Mouse (Mus musculus): ENCODE results near the gene Ggn.
"Not testable (repeated sequence)": the region's sequence is repeated elsewhere in the genome, so short reads cannot be mapped to it uniquely, and the experiment has no call there.

Ggn gene

DNA sequence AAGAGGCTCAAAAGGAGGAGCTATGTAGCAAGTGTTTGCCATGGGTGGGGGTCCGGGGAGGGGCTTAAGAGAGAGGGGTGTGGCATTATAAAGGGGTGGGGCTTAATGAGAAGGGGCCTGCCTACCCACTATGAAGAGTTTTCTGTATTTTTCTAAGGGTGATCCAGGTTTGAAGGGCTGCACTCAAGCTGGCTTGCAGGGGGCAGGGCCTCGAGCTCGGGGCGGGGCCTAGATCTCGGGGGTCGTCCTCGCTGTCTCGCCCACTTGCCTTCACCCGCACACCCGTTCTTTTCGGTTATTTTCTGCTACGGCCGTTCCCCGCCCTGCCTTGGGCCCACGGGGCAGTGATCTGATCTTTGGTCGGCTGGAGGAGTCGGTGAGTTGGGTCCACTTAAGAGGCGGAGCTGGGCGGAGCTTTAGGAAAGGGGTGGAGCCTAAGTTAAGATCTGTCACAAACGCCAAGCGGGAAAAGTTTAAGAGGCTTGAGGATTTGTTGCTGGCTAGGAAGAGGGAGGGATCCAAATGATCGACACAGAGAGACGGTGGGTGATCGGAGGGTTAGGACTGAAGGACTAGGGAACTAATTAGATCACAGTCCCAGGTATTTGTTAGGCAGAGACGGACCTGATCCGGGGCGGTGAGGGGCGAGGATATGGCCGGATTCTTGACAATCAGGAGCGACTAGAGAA, at the start of gene Ggn, which contains the start of gene Spred3:
Gene Ggn, plus strand, starts transcription at position 145 of the 689 bp plus-strand sequence.
Gene Spred3, minus strand, starts transcription at position 346 of the 689 bp plus-strand sequence.
- DNase-seq (ENCODE audit: low spot score in 2 of 2) = peak; percentile 62 to 67

DNA sequence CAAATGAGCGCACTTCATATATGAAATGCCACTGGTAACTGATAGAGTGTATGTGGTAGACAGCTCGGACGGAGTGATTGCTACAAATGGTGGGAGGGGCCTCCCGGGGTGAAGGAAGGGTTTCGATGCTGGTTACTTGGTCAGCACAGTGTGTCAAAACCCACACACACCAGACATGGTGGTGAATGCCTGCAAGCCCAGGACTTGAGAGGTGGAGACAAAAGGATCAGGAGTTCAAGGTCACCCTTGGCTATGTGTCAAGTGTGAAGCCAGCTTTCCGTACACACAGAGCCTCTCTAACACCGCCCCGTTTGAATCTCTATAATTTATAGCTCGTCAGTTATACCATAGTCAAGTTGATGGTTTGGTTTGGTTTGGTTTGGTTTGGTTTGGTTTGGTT, 47.2 kb upstream of the Ggn start:
- no peak for DNase-seq (ENCODE audit: low spot score in 2 of 2)

DNA sequence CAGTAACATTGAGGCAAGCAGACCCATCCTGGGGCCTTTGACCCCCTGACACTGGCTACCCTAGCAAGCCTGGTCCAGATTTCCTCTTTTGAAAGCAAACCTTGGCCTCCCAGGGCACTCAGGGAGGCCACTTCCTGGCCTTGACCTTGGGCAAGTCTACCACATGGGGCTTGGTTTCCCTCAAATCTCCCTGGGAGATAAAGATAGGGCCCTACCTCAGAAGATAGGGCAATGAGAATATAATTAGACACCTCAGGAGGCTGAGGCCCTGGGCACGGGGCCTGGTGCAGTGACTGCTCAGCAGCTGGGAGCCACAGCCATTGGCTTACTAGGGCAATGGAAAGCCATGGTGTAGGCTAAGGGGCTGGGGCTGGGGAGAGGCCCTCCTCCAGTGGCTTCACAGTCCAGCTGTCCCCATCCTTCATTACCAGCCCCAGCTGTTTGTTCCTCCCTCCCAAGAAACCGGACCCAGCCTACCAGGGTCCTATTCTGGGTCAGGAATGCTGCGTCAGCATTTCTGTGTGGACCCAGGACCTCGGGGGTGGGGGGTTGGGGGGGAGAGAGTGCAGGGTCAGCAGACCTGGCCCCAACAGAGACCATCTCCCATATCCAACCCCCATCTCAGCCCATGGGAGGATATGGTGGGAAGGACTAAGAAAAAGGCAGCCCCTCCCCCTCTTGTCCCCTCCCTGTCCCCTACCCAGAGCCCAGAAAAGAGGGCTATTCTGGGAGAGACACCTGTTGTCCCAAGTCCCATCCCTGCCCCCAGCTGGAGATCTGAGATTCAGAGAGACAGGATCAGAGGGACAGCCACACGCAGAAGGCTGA, 46.3 kb upstream of the Ggn start:
- no peak for DNase-seq (ENCODE audit: low spot score in 2 of 2)

DNA sequence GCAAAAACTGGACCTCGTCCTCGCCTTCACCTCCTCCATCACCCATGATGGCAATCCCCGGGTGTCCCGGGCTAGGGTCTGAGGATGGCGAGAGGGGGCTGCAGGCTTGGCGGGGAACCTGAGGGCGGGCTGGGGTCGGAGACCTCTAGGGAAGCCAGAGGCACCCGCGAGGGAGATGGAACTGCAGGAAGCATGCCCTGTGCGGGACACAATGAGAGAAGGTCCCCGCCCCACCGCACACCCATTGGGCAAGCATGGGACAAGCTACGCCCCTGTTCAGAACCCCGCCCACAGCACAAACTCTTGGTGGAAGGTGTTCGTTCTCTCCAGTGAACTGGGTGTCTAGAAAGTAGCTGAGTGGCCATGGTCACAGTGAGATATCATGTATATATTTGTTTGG, 45.0 kb upstream of the Ggn start, which contains the start of gene Ryr1:
Gene Ryr1, minus strand, starts transcription at position 210 of the 400 bp plus-strand sequence.
- no peak for DNase-seq (ENCODE audit: low spot score in 2 of 2)

DNA sequence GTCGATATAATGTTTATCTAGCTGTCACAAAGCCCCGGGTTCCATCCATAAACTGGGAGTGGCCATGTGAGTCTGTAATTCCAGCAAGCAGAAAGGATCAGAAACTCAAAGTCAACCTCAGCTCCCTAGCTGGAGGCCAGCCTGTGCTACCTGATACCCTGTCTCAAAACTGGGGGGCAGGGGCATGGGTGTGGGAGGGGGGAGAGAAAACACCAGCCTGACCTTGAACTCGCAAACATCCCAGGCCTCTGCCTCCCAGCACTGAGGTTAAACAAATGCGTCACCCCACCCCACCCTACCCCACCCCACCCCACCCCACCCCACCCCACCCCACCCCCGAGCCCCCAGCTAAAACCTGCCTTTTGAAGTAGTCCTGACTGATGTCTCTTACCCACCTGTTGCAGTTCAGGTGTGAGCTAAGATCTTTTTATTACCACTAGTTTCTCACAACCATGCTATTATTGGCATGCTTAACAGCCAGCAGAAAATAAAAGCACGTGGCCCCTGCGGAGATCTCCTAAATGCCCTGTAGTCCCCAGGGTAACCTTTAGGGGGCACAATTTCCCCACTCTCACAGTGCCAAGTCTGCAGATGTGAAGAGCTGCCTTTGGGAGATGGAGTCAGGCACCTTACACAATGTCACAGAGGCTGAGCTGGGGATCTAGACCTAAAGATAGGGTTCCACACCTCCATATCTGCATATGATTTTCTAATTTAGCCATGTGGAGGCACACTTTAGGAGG, 43.7 kb upstream of the Ggn start:
- DNase-seq (ENCODE audit: low spot score in 2 of 2) = peak in 1 of 2 experiments; percentile 23

DNA sequence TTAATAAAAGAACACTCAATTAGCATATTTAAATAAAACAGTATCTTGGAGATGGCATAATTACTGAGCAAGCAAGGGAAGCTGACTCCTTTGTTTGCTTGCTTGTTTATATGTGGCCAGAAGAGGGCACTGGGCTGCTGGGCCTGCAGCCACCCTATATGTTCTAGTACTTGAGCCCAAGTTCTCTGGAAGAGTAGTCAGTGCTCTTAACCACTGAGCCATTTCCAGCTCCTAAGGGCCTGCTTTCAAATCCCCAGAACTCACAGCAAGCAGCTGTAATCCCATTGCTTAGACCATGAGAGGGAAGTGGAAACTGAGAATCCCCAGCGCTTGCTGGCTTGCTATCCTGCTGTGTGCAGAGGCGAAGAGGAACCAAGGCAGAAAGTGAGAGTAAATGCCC, 41.3 kb upstream of the Ggn start:
- no peak for DNase-seq (ENCODE audit: low spot score in 2 of 2)

DNA sequence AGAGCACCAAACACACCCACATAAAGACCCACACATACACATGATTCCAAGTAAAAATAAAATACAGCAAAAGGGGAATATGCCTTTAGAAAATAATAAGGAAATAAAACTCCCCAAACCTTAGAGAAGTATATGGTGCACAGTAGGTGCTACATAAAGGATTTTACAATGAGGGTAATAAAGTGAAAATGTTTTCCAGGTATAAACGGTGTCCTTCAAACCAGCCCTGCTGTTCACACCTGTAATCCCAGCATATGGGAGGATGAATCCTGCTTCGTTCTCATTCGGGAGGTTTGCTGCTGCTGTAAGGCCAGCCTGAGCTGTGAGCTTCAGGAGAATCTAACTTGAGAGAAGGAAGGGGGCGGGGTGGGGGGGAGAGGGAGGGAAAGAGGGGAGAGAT, 35.8 kb upstream of the Ggn start:
- no peak for DNase-seq (ENCODE audit: low spot score in 2 of 2)

DNA sequence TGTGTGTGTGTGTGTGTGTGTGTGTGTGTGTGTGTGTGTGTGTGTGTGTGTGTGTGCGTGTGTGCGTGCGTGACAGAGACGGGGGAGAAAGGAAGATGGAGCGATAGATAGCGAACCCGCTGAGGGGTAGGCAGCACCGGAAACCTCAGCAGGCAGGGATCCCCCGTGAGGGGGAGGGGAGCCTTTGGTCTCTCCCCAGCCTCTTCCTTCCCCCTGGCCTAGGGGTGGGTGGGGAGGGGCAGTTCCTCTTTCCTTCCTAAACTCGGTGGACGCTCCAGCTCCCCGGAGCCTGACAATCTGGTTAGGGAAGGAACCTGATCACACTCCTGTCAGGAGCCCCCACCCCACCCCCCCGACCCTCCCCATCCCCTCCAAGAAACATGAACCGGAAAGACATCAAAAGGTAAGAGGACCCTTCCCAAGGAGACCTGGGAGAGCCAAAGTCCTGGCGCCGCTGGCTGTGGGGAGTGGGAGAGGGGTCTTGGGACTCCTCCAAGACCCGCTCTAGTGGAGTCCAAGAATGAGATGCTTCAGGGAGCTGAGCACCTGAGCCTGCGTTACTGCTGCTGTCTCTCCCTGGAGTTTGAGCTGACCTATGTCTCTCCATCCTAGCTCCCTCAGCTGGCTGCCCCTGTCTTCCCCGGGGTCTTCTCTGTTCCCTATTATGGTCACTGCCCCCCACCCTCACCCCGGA, 35.2 kb upstream of the Ggn start, which contains the start of gene Rasgrp4:
Gene Rasgrp4, plus strand, starts transcription at position 159 of the 694 bp plus-strand sequence.
- no peak for DNase-seq (ENCODE audit: low spot score in 2 of 2)

DNA sequence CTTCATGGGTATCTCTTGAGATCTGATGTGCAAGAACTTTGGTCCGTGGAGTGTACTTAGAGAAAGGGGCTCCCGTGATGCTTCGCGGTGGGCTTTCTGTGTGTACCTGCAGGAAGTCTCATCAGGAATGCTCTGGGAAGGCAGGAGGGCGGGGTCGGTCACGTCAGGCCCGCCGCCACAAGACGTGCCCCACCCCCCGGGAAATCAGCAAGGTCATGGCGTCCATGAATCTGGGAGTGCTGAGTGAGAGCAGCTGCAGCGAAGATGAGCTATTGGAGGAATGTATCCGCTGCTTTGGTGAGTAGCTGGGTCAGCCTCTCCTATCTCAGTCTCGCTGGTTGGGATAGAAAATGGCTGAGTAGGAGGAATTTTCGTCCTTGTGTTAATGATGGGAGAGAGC, 32.6 kb upstream of the Ggn start:
- no peak for DNase-seq (ENCODE audit: low spot score in 2 of 2)

DNA sequence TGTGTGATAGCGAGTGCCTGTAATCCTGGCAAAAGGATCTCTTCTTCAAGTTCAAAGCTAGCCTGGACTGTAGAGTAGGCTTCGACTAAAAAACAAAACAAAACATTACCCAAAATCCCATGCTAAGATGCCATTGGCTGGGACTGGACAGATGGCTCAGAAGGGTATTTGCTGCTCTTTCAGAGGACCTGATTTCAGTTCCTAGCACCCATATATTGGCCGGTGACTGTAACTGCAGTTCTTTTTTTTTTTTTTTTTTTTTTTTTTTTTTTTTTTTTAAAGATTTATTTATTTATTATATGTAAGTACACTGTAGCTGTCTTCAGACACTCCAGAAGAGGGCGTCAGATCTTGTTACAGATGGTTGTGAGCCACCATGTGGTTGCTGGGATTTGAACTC, 30.8 kb upstream of the Ggn start:
- DNase-seq (ENCODE audit: low spot score in 2 of 2) = not testable (repeated sequence)

DNA sequence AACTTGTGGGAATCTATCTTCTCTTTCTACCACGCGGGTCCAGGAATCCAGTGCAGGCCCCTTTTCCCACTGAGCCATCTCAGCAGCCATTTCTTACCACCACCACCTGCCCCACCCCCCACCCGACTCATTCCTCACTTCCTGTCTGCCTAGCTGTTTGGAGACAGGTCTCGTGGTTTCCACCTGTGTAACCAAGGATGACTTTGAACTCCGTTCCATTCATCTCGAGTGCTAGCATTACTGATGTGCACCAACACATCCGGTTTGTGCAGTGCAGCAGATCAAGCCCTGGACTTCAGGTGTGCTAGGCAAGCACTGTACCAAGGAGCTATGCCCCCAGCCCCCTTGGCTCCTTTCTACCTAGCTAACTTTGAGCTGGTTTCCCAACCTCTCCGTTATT, 28.6 kb upstream of the Ggn start:
- no peak for DNase-seq (ENCODE audit: low spot score in 2 of 2)

DNA sequence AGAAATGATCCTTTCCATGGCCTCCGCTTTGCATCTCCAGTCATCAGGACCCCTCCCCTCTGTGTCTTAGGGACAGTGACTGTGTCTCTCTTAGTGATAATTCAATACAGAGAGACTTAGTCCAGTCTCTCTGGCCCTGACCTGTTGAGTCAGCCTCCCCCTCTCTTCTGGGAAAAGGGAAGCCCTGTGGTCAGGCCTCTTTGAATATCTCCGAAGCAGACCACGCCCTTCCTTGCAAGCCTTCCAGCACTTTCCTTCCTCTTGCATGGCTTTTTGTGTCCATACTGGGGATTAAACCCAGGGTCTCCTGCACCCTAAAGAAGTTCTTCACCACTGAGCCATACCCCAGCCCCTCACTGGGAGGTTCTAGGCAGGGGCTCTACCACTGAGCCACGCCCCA, 26.0 kb upstream of the Ggn start:
- no peak for DNase-seq (ENCODE audit: low spot score in 2 of 2)

DNA sequence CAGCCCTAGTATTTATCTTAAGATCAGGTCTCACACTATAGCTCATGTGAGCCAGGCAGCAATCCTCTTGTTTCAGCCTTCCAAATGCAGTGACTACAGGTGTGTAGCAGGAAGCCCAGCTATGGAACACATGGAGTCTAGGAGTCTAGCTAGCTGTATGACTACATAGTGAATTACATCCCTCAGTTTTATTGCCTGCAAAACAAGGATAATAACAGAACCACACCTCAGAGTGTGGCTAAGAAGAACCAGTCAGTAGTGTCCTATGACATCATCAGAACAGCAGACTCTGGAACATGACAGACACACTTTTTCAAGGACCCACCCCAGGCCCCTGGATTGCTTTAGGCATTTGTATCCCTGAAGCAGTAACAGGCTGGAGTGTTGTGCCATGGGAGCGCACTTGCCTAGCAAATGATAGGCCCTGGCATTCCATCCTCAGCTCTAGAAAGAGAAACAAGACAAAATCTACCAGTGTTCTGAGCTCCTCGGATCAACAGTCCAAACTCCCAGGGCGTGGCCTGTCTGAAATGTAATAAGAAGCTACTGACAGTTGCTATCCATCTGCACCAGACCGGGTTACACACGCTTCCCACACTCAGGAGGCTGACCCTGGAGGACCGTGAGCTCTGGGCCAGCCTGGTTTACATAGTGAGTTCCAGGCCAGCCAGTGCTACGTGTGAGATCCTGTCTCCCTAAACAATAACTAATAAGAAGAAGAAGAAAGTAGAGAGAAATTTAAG, 23.2 kb upstream of the Ggn start:
- DNase-seq (ENCODE audit: low spot score in 2 of 2) = no peak

DNA sequence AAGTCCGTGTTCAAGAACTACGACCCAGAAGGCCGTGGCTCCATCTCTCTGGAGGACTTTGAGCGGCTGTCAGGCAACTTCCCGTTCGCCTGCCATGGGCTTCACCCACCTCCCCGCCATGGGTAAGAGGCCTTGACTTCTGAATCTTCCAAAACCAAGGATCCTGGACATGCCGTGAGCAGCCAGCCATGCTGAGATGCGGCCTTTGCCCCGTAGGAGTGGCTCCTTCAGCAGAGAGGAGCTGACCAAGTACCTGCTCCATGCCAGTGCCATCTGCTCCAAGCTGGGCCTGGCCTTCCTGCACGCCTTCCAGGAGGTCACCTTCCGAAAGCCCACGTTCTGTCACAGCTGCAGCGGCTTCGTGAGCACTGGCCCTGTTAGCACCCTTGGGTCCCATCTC, 21.2 kb upstream of the Ggn start:
- no peak for DNase-seq (ENCODE audit: low spot score in 2 of 2)

DNA sequence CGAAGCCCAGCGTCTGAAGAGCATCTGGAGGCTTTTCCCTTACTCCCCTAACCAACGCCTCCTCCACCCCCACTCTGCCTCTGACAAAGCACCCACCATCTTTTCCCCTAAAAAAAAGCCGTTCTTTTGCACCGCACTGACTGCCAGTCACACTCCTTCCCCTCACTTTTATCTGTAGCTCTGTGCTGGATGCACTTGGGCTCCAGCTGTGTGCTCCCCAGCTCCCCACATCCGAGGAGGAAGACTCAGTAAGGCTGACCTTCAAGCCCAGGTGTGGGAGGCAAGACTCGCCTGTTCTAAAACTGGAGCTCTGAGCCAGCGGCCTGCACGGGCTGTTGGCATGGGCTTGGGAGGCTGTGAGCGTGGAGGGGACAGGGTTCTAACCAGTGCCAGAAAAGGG, 18.5 kb upstream of the Ggn start:
- DNase-seq (ENCODE audit: low spot score in 2 of 2) = no peak

DNA sequence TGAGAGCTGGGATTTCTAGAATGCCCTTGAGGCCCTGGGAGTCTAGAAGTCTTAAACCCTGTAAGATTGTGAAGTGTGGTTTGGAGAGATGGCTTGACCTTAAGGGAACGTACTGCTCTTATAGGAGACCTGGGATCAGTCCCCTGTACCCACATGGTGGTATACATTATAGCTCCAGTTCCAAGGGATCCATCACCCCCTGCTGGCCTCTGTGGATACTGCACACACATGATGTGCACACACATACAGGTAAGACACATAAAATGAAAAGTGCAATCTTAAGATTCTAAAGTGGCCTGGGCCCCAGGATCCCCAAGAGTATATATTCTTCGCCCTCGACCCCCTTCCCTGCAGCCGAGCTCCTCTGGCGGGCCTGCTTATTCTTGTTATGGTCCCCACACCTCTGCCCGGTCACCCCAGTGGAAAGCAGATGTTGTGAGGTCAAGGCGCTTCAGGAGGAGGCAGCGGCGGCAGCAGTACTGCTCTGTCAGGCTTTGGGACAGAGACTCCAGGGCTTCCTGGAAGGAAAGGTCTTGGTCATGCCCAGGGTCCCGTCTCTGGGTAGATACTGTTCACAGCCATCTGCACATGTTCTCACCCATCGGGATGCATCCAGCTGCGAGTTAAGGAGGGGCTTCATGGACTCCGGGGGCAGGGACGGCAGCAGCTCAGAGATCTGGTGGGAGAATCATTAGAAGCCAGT, 15.8 kb upstream of the Ggn start:
- DNase-seq (ENCODE audit: low spot score in 2 of 2) = no peak

DNA sequence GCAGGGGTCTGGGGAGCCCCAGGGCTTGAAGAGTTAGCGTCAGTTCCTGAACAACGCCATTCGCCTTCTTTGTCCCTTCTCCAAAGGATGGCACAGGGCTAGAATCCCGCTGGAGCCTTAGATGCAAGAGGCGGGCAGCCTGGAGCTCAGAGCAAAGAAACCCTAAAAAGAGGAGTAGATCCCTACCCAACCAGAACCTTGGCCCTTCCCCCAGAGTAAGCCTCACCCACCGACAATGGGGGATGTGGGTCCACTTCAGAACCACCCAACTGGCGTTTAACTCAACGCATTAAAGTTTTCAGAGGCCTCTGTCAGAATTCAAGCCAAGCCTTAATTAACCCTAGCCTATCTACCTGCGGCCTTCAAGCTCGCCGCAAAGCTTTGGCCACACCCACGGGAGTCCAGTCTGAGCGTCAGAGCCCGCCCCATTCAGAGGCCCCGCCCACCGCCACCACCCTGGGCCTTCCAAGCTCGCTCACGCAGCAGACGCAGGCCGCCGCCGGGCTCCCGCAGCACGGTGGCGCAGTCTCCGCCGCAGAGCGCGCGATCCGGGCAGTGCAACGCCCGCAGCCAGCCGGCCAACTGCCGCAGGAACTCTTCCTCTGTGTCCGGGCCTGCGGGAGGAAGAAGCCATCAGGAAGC, 14.7 kb upstream of the Ggn start:
- DNase-seq (ENCODE audit: low spot score in 2 of 2) = peak; percentile 84 to 88

DNA sequence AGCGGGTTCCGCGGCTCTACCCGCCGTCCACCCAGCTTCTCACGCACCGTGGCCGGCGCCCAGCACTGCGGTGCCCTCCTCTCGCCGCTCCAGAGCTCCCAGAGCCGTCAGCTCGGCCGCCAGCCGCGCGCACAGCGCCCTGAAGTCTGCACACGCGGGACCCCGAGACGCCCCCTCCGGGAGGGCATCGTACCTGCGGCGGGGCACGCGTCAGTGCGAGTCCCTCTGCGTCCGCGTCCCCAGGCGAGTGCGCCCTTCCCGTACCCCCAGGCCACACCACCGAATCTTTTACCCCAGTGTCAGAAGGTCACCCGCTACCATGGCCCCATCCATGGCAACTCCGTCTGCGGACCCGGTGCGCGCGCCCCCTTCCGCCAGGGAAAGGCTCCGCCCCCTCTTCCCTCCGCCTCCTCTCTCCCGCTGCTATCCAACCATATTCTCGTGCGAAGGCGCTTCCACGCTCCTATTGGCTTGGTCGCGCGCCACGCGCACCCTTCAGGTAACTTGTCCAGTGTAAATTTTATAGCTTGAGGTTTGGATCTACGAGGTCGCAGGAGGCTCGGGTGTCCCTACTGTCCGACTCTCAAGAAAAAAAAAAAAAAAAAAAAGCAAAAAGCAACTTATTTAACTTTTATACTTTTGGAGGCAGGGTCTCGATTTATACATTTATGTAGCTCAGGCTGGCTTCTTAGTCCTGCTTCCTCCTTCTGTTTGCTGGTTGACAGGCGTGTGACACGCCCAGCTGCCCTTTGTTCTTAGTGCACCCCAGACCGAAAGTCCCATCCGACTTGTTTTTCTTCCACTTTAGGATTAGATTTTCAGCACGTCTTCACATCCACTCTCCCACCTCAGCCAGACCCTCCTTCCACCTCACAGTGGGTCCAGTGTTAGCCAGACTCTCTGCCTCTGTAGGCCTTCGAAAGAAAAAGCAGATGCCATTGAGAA, 13.9 kb upstream of the Ggn start, which contains the start of gene Fam98c:
Gene Fam98c, minus strand, starts transcription at position 397 of the 945 bp plus-strand sequence.
- DNase-seq (ENCODE audit: low spot score in 2 of 2) = peak; percentile 77 to 83

DNA sequence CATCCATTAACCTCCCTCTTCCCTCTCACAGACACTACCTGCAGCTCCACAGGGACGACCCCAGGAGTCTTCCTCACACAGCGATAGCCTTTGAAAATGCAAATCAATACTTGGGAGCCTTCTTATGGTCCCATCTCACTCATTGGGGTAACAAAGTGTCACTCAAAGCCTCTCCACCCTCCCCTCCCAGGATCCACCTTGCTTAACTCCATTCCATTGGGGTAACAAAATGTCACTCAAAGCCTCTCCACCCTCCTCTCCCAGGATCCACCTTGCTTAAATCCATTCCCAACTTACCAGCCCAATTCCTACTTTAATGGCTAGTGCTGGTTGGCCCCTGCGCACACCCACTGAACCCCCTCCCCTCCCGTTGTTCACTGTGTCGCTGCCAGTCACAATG, 11.7 kb upstream of the Ggn start:
- no peak for DNase-seq (ENCODE audit: low spot score in 2 of 2)
